Mouse (Mus musculus): ENCODE data around the gene Pdss2. TPM values are rescaled to one million over a fixed set of nuclear protein-coding genes. Genes with fewer than 3 reads are reported as not detected.
A peak's percentile ranks its signal among the peaks of the same experiment; 100 is the strongest.

The Pdss2 gene
- polyA plus RNA-seq, 1 experiment from 2014 or later = 8.0 TPM

- TF ChIP-seq CTCF (IDR thresholded peaks at IDR 0.05; ENCODE audit: low read depth) = no peak
- ATAC-seq = no peak
- WGBS = 84% methylated on average over 4 of the region's 4 CpGs
- Histone ChIP-seq H3K4me1 (replicated peaks; ENCODE audit: control insufficient read depth, insufficient read depth, low read length) (0 out of 2 replicates have a peak, but pooled peaks cover 2% of the 10 kb centered on the region), H3K4me3 (ENCODE audit: low read depth, low read length) (no peak overlapping the region), H3K9me3 (ENCODE audit: control insufficient read depth) (no peaks in the 10 kb centered on the region), H3K27me3 (replicated peaks; ENCODE audit: control insufficient read depth, insufficient read depth, low read length) (no peaks in the 10 kb centered on the region), H3K9ac (ENCODE audit: low read depth, low read length) (no peak overlapping the region), H3K4me2 (replicated peaks; ENCODE audit: low read depth) (no peak overlapping the region), H3K36me3 (ENCODE audit: control insufficient read depth, insufficient read depth) (no peaks in the 10 kb centered on the region), H3K27ac (ENCODE audit: low read depth, low read length) (peak overlapping the region; percentile 55; the same call in 1 of the 2 replicates)
Measured at GRCm38 (mm10) chr10:43272381-43272780, 51.1 kb downstream of the Pdss2 start.

- no peak for ATAC-seq
- H3K4me3 ChIP-seq (ENCODE audit: low read depth, low read length) = no peak overlapping the region
- whole genome bisulfite sequencing = 74% methylated on average over 3 of the region's 3 CpGs
Measured at GRCm38 (mm10) chr10:43273057-43273456, 51.8 kb downstream of the Pdss2 start.

GRCm38 (mm10) chr10:43275446-43275845, 54.2 kb downstream of the Pdss2 start:
- H3K9ac ChIP-seq (ENCODE audit: low read depth, low read length) = no peak overlapping the region
- H3K27ac ChIP-seq (ENCODE audit: low read depth, low read length) = no peak overlapping the region
- peaks cover 2% of the 10 kb centered on the region; the same call in 1 of the 2 replicates for H3K4me1 ChIP-seq (replicated peaks; ENCODE audit: control insufficient read depth, insufficient read depth, low read length)
- no peaks in the 10 kb centered on the region for H3K27me3 ChIP-seq (replicated peaks; ENCODE audit: control insufficient read depth, insufficient read depth, low read length)
- no peak overlapping the region for H3K4me3 ChIP-seq (ENCODE audit: low read depth, low read length)
- WGBS = 66% methylated on average over 5 of the region's 5 CpGs
- H3K9me3 ChIP-seq (ENCODE audit: control insufficient read depth) = no peaks in the 10 kb centered on the region
- H3K36me3 ChIP-seq (ENCODE audit: control insufficient read depth, insufficient read depth) = no peaks in the 10 kb centered on the region
- H3K4me2 ChIP-seq (replicated peaks; ENCODE audit: low read depth) = no peak overlapping the region
- no peak for TF ChIP-seq CTCF (IDR thresholded peaks at IDR 0.05; ENCODE audit: low read depth)
- no peak for ATAC-seq

More at GRCm38 (mm10) chr10:43273057-43273456, 51.8 kb downstream of the Pdss2 start:
- no peak overlapping the region for H3K4me2 ChIP-seq (replicated peaks; ENCODE audit: low read depth)
- H3K36me3 ChIP-seq (ENCODE audit: control insufficient read depth, insufficient read depth) = no peaks in the 10 kb centered on the region
- H3K27ac ChIP-seq (ENCODE audit: low read depth, low read length) = no peak overlapping the region
- H3K9ac ChIP-seq (ENCODE audit: low read depth, low read length) = no peak overlapping the region
- peaks cover 2% of the 10 kb centered on the region; the same call in 1 of the 2 replicates for H3K4me1 ChIP-seq (replicated peaks; ENCODE audit: control insufficient read depth, insufficient read depth, low read length)
- H3K27me3 ChIP-seq (replicated peaks; ENCODE audit: control insufficient read depth, insufficient read depth, low read length) = no peaks in the 10 kb centered on the region
- no peak for TF ChIP-seq CTCF (IDR thresholded peaks at IDR 0.05; ENCODE audit: low read depth)
- no peaks in the 10 kb centered on the region for H3K9me3 ChIP-seq (ENCODE audit: control insufficient read depth)

GRCm38 (mm10) chr10:43276116-43276659, 54.9 kb downstream of the Pdss2 start:
- Histone ChIP-seq H3K9me3 (ENCODE audit: control insufficient read depth) (no peaks in the 10 kb centered on the region), H3K27me3 (replicated peaks; ENCODE audit: control insufficient read depth, insufficient read depth, low read length) (no peaks in the 10 kb centered on the region), H3K4me1 (replicated peaks; ENCODE audit: control insufficient read depth, insufficient read depth, low read length) (peaks cover 2% of the 10 kb centered on the region; the same call in 1 of the 2 replicates), H3K36me3 (ENCODE audit: control insufficient read depth, insufficient read depth) (no peaks in the 10 kb centered on the region), H3K4me3 (ENCODE audit: low read depth, low read length) (no peak overlapping the region), H3K4me2 (replicated peaks; ENCODE audit: low read depth) (no peak overlapping the region), H3K27ac (ENCODE audit: low read depth, low read length) (no peak overlapping the region), H3K9ac (ENCODE audit: low read depth, low read length) (no peak overlapping the region)
- no peak for TF ChIP-seq CTCF (IDR thresholded peaks at IDR 0.05; ENCODE audit: low read depth)
- no peak for ATAC-seq
- WGBS = 85% methylated on average over 1 of the region's 1 CpGs

GRCm38 (mm10) chr10:43277266-43278145, 56.2 kb downstream of the Pdss2 start:
- ATAC-seq = peak; percentile 88
- H3K4me2 ChIP-seq (replicated peaks; ENCODE audit: low read depth) = peak overlapping the region; percentile 2; the same call in 1 of the 2 replicates
- no peak for TF ChIP-seq CTCF (IDR thresholded peaks at IDR 0.05; ENCODE audit: low read depth)
- no peaks in the 10 kb centered on the region for H3K36me3 ChIP-seq (ENCODE audit: control insufficient read depth, insufficient read depth)
- H3K27me3 ChIP-seq (replicated peaks; ENCODE audit: control insufficient read depth, insufficient read depth, low read length) = no peaks in the 10 kb centered on the region
- H3K4me3 ChIP-seq (ENCODE audit: low read depth, low read length) = no peak overlapping the region
- H3K9me3 ChIP-seq (ENCODE audit: control insufficient read depth) = no peaks in the 10 kb centered on the region
- no peak overlapping the region for H3K9ac ChIP-seq (ENCODE audit: low read depth, low read length)
- peak overlapping the region; percentile 70 for H3K27ac ChIP-seq (ENCODE audit: low read depth, low read length)
- 27% methylated on average over 8 of the region's 8 CpGs for WGBS
- H3K4me1 ChIP-seq (replicated peaks; ENCODE audit: control insufficient read depth, insufficient read depth, low read length) = peaks cover 2% of the 10 kb centered on the region; the same call in 1 of the 2 replicates

GRCm38 (mm10) chr10:43279637-43280288, 58.5 kb downstream of the Pdss2 start:
- H3K27me3 ChIP-seq (replicated peaks; ENCODE audit: control insufficient read depth, insufficient read depth, low read length) = no peaks in the 10 kb centered on the region
- no peaks in the 10 kb centered on the region for H3K9me3 ChIP-seq (ENCODE audit: control insufficient read depth)
- H3K4me2 ChIP-seq (replicated peaks; ENCODE audit: low read depth) = no peak overlapping the region
- no peak overlapping the region for H3K4me3 ChIP-seq (ENCODE audit: low read depth, low read length)
- 46% methylated on average over 5 of the region's 5 CpGs for WGBS
- H3K9ac ChIP-seq (ENCODE audit: low read depth, low read length) = no peak overlapping the region
- no peak overlapping the region for H3K27ac ChIP-seq (ENCODE audit: low read depth, low read length)
- H3K36me3 ChIP-seq (ENCODE audit: control insufficient read depth, insufficient read depth) = no peaks in the 10 kb centered on the region
- peaks cover 2% of the 10 kb centered on the region; the same call in 1 of the 2 replicates for H3K4me1 ChIP-seq (replicated peaks; ENCODE audit: control insufficient read depth, insufficient read depth, low read length)
- no peak for TF ChIP-seq CTCF (IDR thresholded peaks at IDR 0.05; ENCODE audit: low read depth)
- ATAC-seq = no peak

All from intestine, postnatal 0 days (tissue).